Mouse (Mus musculus) erythroblast, adult 5-6 weeks (primary cell): ENCODE results near the gene Med13l. TPM values are rescaled to one million over a fixed set of nuclear protein-coding genes. Genes with fewer than 3 reads are reported as not detected.

Experiments
- ATAC-seq: replicated peaks from 2 replicates; pipeline ENCODE4 v1.8.0; 2016; ENCODE audit warnings: moderate number of reproducible peaks, mild to moderate bottlenecking, moderate TSS enrichment, inconsistent platforms; ENCODE audit not compliant: poor library complexity, low FRiP score, severe bottlenecking
- total RNA-seq, 2 experiments: library from RNA; stranded (forward) in 1 of 2; stranded (reverse) in 1 of 2; fragments of 150-400 nt in 1 of 2; fragments of 200-764, 138-1000 nt in 1 of 2; gene quantifications; 2 replicates each; pipeline versions ENCODE4 v1.2.3 to v1.2.4; 2015 to 2017; ENCODE audit warnings: low replicate concordance in 2 of 2

The Med13l gene
- total RNA-seq, 2 experiments from 2014 or later, result 49.2 to 82.2 TPM

- ATAC-seq, result no peak
Observed at GRCm38 (mm10) chr5:118752868-118753267, 192.4 kb downstream of the Med13l start.

- no peak for ATAC-seq
Observed at GRCm38 (mm10) chr5:118753471-118754044, 193.1 kb downstream of the Med13l start.

GRCm38 (mm10) chr5:118754191-118754759 lies 193.8 kb downstream of the Med13l start:
- no peak for ATAC-seq

GRCm38 (mm10) chr5:118756078-118756477 lies 195.6 kb downstream of the Med13l start:
- no peak for ATAC-seq

GRCm38 (mm10) chr5:118757396-118758301 lies 197.2 kb downstream of the Med13l start:
- no peak for ATAC-seq

GRCm38 (mm10) chr5:118760986-118761385 lies 200.5 kb downstream of the Med13l start:
- ATAC-seq, result no peak

- 0 out of 2 replicates have a peak, but pooled peaks have one; percentile 29 for ATAC-seq
Observed at GRCm38 (mm10) chr5:118762499-118763185, 202.2 kb downstream of the Med13l start.

GRCm38 (mm10) chr5:118763353-118763752 lies 202.9 kb downstream of the Med13l start:
- no peak for ATAC-seq

GRCm38 (mm10) chr5:118769143-118769542 lies 208.7 kb downstream of the Med13l start:
- ATAC-seq, result no peak

GRCm38 (mm10) chr5:118773866-118774265 lies 213.4 kb downstream of the Med13l start:
- no peak for ATAC-seq

- ATAC-seq, result no peak
Observed at GRCm38 (mm10) chr5:118776396-118776795, 215.9 kb downstream of the Med13l start.

GRCm38 (mm10) chr5:118781598-118781997 lies 221.1 kb downstream of the Med13l start:
- ATAC-seq, result peak; percentile 87

GRCm38 (mm10) chr5:118782139-118782538 lies 221.7 kb downstream of the Med13l start:
- no peak for ATAC-seq

GRCm38 (mm10) chr5:118789226-118789625 lies 228.7 kb downstream of the Med13l start:
- no peak for ATAC-seq

- ATAC-seq, result no peak
Observed at GRCm38 (mm10) chr5:118789776-118790175, 229.3 kb downstream of the Med13l start.

- ATAC-seq, result no peak
Observed at GRCm38 (mm10) chr5:118797811-118798210, 237.3 kb downstream of the Med13l start.

- no peak for ATAC-seq
Observed at GRCm38 (mm10) chr5:118801592-118801991, 241.1 kb downstream of the Med13l start.

GRCm38 (mm10) chr5:118802036-118802435 lies 241.6 kb downstream of the Med13l start:
- ATAC-seq, result no peak

- no peak for ATAC-seq
Observed at GRCm38 (mm10) chr5:118808946-118809345, 248.5 kb downstream of the Med13l start.

- no peak for ATAC-seq
Observed at GRCm38 (mm10) chr5:118809588-118809987, 249.1 kb downstream of the Med13l start.
